In genomic region chr11:96319910-96320309, GRCm38 (mm10) we compare ENCODE assay signal across 9 mouse cellular contexts. TPM values are rescaled to one million over a fixed set of nuclear protein-coding genes. Genes with fewer than 3 reads are reported as not detected.
DNase-seq lines count a peak whose midpoint lies in the region; ATAC-seq and TF ChIP-seq lines count a peak whose summit lies in the region.
"Had no signal": no experiment of that assay in that cellular context is flagged by ENCODE, and none has a peak within 500 bp of the region (broad histone marks: within the 10 kb centered on the region; RNA-seq: fewer than 3 reads in every experiment).

No protein-coding gene starts in this region.

- 1% methylated on average over 29 of the region's 29 CpGs for WGBS in hindbrain, postnatal 0 days
- under 1% methylated on average over 29 of the region's 29 CpGs for WGBS in liver, embryonic 14.5 days (ENCODE audit: insufficient replicate concordance)
- WGBS in midbrain, embryonic 10.5 days = under 1% methylated on average over 29 of the region's 29 CpGs

- TF ChIP-seq CTCF in hindbrain, postnatal 0 days (IDR thresholded peaks at IDR 0.05; ENCODE audit: low read depth) = no peak
- TF ChIP-seq CTCF in liver, embryonic 14.5 days (IDR thresholded peaks at IDR 0.05; ENCODE audit: low read depth) = no peak

- H3K27ac ChIP-seq in hindbrain, postnatal 0 days = peak overlapping the region; percentile 85
- no peak overlapping the region for H3K27ac ChIP-seq in liver, embryonic 14.5 days
- H3K27ac ChIP-seq in midbrain, embryonic 10.5 days (replicated peaks) = no peak overlapping the region
- H3K27ac ChIP-seq: midbrain, embryonic 12.5 days had no signal

- H3K27me3 ChIP-seq in hindbrain, postnatal 0 days (ENCODE audit: insufficient read depth, low read length) = peaks cover 73% of the 10 kb centered on the region
- peaks cover 76% of the 10 kb centered on the region for H3K27me3 ChIP-seq in liver, embryonic 14.5 days (ENCODE audit: control insufficient read depth, insufficient read depth, low read length)
- H3K27me3 ChIP-seq in midbrain, embryonic 10.5 days (ENCODE audit: low read depth, poor library complexity, severe bottlenecking) = peaks cover 100% of the 10 kb centered on the region

- H3K4me2 ChIP-seq in hindbrain, postnatal 0 days (ENCODE audit: low read depth, low read length) = peak overlapping the region; percentile 56
- peak overlapping the region; percentile 41; the same call in 1 of the 2 replicates for H3K4me2 ChIP-seq in liver, embryonic 14.5 days (ENCODE audit: low read depth)
- H3K4me2 ChIP-seq: midbrain, embryonic 12.5 days had no signal

- ATAC-seq in hindbrain, postnatal 0 days = no peak; the same call in 1 of the 2 replicates
- ATAC-seq in liver, embryonic 14.5 days (ENCODE audit: insufficient read depth) = no peak

- H3K4me3 ChIP-seq in hindbrain, postnatal 0 days (ENCODE audit: low read length) = peak overlapping the region; percentile 35
- H3K4me3 ChIP-seq in liver, embryonic 14.5 days (ENCODE audit: insufficient read depth in 1 of 2, low read depth in 2 of 2, low read length in 2 of 2) = peak overlapping the region; percentile 6 to 45
- no peak overlapping the region for H3K4me3 ChIP-seq in midbrain, embryonic 10.5 days
- H3K4me3 ChIP-seq: midbrain, embryonic 12.5 days had no signal

- TF ChIP-seq EP300 in liver, embryonic 14.5 days (IDR thresholded peaks at IDR 0.05; ENCODE audit: low read depth) = no peak

- intact Hi-C loops in left cerebral cortex, postnatal 10 days (cut with DNase I) = no loop called here

- no peaks in the 10 kb centered on the region for H3K4me1 ChIP-seq in hindbrain, postnatal 0 days (ENCODE audit: insufficient read depth, low read length)
- no peaks in the 10 kb centered on the region for H3K4me1 ChIP-seq in liver, embryonic 14.5 days (replicated peaks; ENCODE audit: control insufficient read depth in 2 of 2, insufficient read depth in 2 of 2, low read length in 1 of 2)
- H3K4me1 ChIP-seq in midbrain, embryonic 10.5 days = peaks cover 18% of the 10 kb centered on the region

- no peaks in the 10 kb centered on the region for H3K36me3 ChIP-seq in hindbrain, postnatal 0 days (ENCODE audit: insufficient read depth, low read length)
- no peaks in the 10 kb centered on the region for H3K36me3 ChIP-seq in liver, embryonic 14.5 days (replicated peaks; ENCODE audit: control insufficient read depth, insufficient read depth, low read depth)
- no peaks in the 10 kb centered on the region for H3K36me3 ChIP-seq in midbrain, embryonic 10.5 days
- H3K36me3 ChIP-seq: midbrain, embryonic 12.5 days had no signal

- DNase-seq in urinary bladder, postnatal 36 days (ENCODE audit: low spot score in 2 of 2) = peak; percentile 30 to 65
- no peak for DNase-seq in urinary bladder, postnatal 4 days (ENCODE audit: low spot score in 2 of 2)
- no peak for DNase-seq in hindbrain, postnatal 0 days (ENCODE audit: low spot score)
- no peak for DNase-seq in liver, embryonic 14.5 days (ENCODE audit: low read depth in 3 of 3, low spot score in 3 of 3)
- no peak for DNase-seq in midbrain, embryonic 10.5 days (ENCODE audit: low spot score)
- no peak for DNase-seq in frontal cortex, postnatal 14 days (ENCODE audit: low spot score in 2 of 2)
- DNase-seq in gastrocnemius, postnatal 4 days (ENCODE audit: low spot score in 2 of 2) = no peak
- no peak for DNase-seq in left cerebral cortex, postnatal 10 days (ENCODE audit: extremely low spot score in 1 of 2, low spot score in 2 of 2)

- H3K9me3 ChIP-seq in hindbrain, postnatal 0 days (ENCODE audit: low read length) = no peaks in the 10 kb centered on the region
- H3K9me3 ChIP-seq in liver, embryonic 14.5 days (ENCODE audit: control insufficient read depth, low read length) = no peaks in the 10 kb centered on the region
- H3K9me3 ChIP-seq in midbrain, embryonic 10.5 days (replicated peaks) = no peaks in the 10 kb centered on the region
- H3K9me3 ChIP-seq: midbrain, embryonic 12.5 days had no signal

- H3K9ac ChIP-seq in hindbrain, postnatal 0 days (replicated peaks; ENCODE audit: low read length) = peak overlapping the region; percentile 18
- H3K9ac ChIP-seq in liver, embryonic 14.5 days (replicated peaks) = no peak overlapping the region
- H3K9ac ChIP-seq: midbrain, embryonic 12.5 days had no signal

RNA-seq across cellular contexts. Expression of gene Hoxb4, which starts 1.8 kb away (rescaled TPM):
- 4.2 and 8.6 TPM in 2 replicates for total RNA-seq in hindbrain, postnatal 0 days (2014; rRNA removed)
- polyA plus RNA-seq in hindbrain, postnatal 0 days (2015; fragmentation: Nextera tagmentation; extraction: Ambion mirVana) = 2.4 and 3.3 TPM in 2 replicates
- 0.31 and 0.48 TPM in 2 replicates for polyA plus RNA-seq in liver, embryonic 14.5 days (2012; rRNA removed)
- polyA plus RNA-seq in liver, embryonic 14.5 days (2014; fragmentation: Nextera tagmentation; extraction: Ambion mirVana) = 0.06 and 0.09 TPM in 2 replicates
- not detected in 2 replicates for polyA plus RNA-seq in midbrain, embryonic 10.5 days (2016; fragmentation: Nextera tagmentation; extraction: Ambion mirVana)
- under 1 TPM; 0.57 to 0.91 TPM for total RNA-seq in gastrocnemius, postnatal 4 days (2021)
- total RNA-seq in left cerebral cortex, postnatal 10 days (2021) = not detected
- polyA plus RNA-seq: midbrain, embryonic 12.5 days had no signal

RNA-seq across cellular contexts. Expression of gene Hoxb3, which starts 3.2 kb away (rescaled TPM):
- total RNA-seq in hindbrain, postnatal 0 days (2014; rRNA removed) = 42.1 and 42.2 TPM in 2 replicates
- polyA plus RNA-seq in hindbrain, postnatal 0 days (2015; fragmentation: Nextera tagmentation; extraction: Ambion mirVana) = 6.6 and 8.1 TPM in 2 replicates
- 0.38 and 0.66 TPM in 2 replicates for polyA plus RNA-seq in liver, embryonic 14.5 days (2012; rRNA removed)
- polyA plus RNA-seq in liver, embryonic 14.5 days (2014; fragmentation: Nextera tagmentation; extraction: Ambion mirVana) = not detected in 2 replicates
- polyA plus RNA-seq in midbrain, embryonic 10.5 days (2016; fragmentation: Nextera tagmentation; extraction: Ambion mirVana) = not detected in 2 replicates
- 1 to 10 TPM; 1.0 to 1.3 TPM for total RNA-seq in gastrocnemius, postnatal 4 days (2021)
- not detected for total RNA-seq in left cerebral cortex, postnatal 10 days (2021)
- polyA plus RNA-seq: midbrain, embryonic 12.5 days had no signal

RNA-seq across cellular contexts. Expression of gene Hoxb5, which starts 16.8 kb away (rescaled TPM):
- 16.5 and 24.3 TPM in 2 replicates for total RNA-seq in hindbrain, postnatal 0 days (2014; rRNA removed)
- 109 and 113 TPM in 2 replicates for polyA plus RNA-seq in hindbrain, postnatal 0 days (2015; fragmentation: Nextera tagmentation; extraction: Ambion mirVana)
- polyA plus RNA-seq in liver, embryonic 14.5 days (2012; rRNA removed) = 0.23 and 0.32 TPM in 2 replicates
- 0.06 and 0.24 TPM in 2 replicates for polyA plus RNA-seq in liver, embryonic 14.5 days (2014; fragmentation: Nextera tagmentation; extraction: Ambion mirVana)
- polyA plus RNA-seq in midbrain, embryonic 10.5 days (2016; fragmentation: Nextera tagmentation; extraction: Ambion mirVana) = not detected in 2 replicates
- 1 to 10 TPM in 1 of 2 experiments, under 1 TPM in 1; 0.80 to 1.1 TPM for total RNA-seq in gastrocnemius, postnatal 4 days (2021)
- total RNA-seq in left cerebral cortex, postnatal 10 days (2021) = not detected
- polyA plus RNA-seq: midbrain, embryonic 12.5 days had no signal

RNA-seq across cellular contexts. Expression of gene Hoxb6, which starts 27.6 kb away (rescaled TPM):
- 23.2 and 30.2 TPM in 2 replicates for total RNA-seq in hindbrain, postnatal 0 days (2014; rRNA removed)
- 29.0 and 36.3 TPM in 2 replicates for polyA plus RNA-seq in hindbrain, postnatal 0 days (2015; fragmentation: Nextera tagmentation; extraction: Ambion mirVana)
- 0.02 and 0.13 TPM in 2 replicates for polyA plus RNA-seq in liver, embryonic 14.5 days (2012; rRNA removed)
- not detected in 2 replicates for polyA plus RNA-seq in liver, embryonic 14.5 days (2014; fragmentation: Nextera tagmentation; extraction: Ambion mirVana)
- not detected in 2 replicates for polyA plus RNA-seq in midbrain, embryonic 10.5 days (2016; fragmentation: Nextera tagmentation; extraction: Ambion mirVana)
- 1 to 10 TPM in 1 of 2 experiments, under 1 TPM in 1; 0.62 to 1.3 TPM for total RNA-seq in gastrocnemius, postnatal 4 days (2021)
- total RNA-seq in left cerebral cortex, postnatal 10 days (2021) = not detected
- polyA plus RNA-seq: midbrain, embryonic 12.5 days had no signal

RNA-seq across cellular contexts. Expression of gene Hoxb2, which starts 30.4 kb away (rescaled TPM):
- total RNA-seq in hindbrain, postnatal 0 days (2014; rRNA removed) = 35.4 and 36.4 TPM in 2 replicates
- 11.6 and 13.1 TPM in 2 replicates for polyA plus RNA-seq in hindbrain, postnatal 0 days (2015; fragmentation: Nextera tagmentation; extraction: Ambion mirVana)
- 1.1 TPM in 2 replicates for polyA plus RNA-seq in liver, embryonic 14.5 days (2012; rRNA removed)
- polyA plus RNA-seq in liver, embryonic 14.5 days (2014; fragmentation: Nextera tagmentation; extraction: Ambion mirVana) = 0.51 and 0.75 TPM in 2 replicates
- polyA plus RNA-seq in midbrain, embryonic 10.5 days (2016; fragmentation: Nextera tagmentation; extraction: Ambion mirVana) = 0.10 TPM in 1 of 2 replicates, not detected in the other
- total RNA-seq in gastrocnemius, postnatal 4 days (2021) = under 1 TPM; 0.44 to 0.93 TPM
- not detected for total RNA-seq in left cerebral cortex, postnatal 10 days (2021)

Comparison
In these comparisons a context has a peak if more than half of its experiments do, and no peak if none do; other contexts are left out.
1. DNase-seq: peak in urinary bladder, postnatal 36 days (2 of 2); none in urinary bladder, postnatal 4 days (0 of 2), hindbrain, postnatal 0 days (single experiment), liver, embryonic 14.5 days (0 of 3), midbrain, embryonic 10.5 days (single experiment), frontal cortex, postnatal 14 days (0 of 2), gastrocnemius, postnatal 4 days (0 of 2) and left cerebral cortex, postnatal 10 days (0 of 2).
2. RNA of gene Hoxb3, which starts 3.2 kb away (total RNA-seq): 42.1 to 42.2 TPM in hindbrain, postnatal 0 days; 1.0 to 1.3 TPM in gastrocnemius, postnatal 4 days and not detected in left cerebral cortex, postnatal 10 days; every median in the first group is over 10 times any median in the second.